Mouse (Mus musculus): Measurements from ENCODE around the gene Myb.

Myb gene

DNA sequence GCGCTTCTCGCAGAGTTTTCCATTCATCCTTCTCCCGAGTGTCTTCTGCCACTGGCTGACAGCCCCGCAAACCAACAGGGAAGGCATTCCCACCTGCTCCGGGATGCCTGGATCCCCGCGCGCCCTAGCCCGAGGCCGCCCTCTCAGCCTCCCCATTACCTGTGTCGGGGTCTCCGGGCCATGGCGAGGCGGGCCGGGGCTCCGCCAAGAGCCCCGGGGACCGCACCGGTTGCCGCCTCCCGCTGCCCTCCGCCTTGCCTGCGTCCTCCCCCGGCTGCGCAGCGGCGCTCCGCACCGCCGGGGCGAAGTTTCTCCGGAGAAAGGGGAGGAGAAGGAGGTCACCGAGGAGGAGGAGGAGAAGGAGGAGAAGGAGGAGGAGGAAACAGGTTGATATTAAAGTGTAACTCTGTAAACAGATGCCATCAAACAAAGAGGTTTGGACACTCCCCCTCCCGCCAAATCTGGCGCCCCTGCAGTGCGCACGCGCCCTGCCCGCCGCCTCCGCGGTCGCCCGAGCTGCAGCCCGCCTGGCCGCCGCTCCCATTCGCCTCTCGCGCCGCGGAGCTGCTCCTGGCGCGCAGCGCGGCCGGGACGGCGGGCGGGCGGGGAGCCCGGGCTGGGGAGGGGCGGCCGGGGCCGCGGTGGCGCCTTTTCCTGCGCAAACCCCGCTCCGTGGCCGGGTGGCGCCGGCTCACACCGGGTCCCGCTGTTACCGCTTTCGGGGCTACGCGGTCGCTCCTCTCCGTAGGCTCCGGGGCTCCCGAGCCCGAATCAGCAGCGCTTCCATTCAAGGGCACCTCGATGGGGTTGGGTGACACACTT is at the start of gene Myb:
Myb (minus strand) TSS at position 448 of the 822 bp plus-strand sequence.
- peak; percentile 66 for ATAC-seq (ENCODE audit: low TSS enrichment)

DNA sequence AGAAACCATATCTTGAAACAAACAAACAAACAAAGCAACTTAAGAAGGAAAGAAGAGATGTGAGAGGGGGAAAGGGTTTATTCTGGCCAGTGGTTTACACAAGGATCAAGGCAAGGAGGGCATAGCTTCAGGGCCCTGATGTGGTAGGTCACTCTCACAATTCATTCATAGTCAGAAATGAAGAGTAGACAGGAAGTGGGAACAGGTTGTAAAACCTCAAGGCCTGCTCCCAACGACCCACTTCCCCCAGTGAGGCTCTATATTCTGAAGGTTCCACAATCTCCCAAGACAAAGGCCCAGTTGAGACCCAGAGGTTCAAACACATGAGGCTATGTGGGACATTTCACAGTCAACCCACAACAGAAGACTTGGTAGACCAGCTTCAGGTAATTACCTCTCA is 46.6 kb upstream of the Myb start:
- ATAC-seq (ENCODE audit: low TSS enrichment) = no peak

DNA sequence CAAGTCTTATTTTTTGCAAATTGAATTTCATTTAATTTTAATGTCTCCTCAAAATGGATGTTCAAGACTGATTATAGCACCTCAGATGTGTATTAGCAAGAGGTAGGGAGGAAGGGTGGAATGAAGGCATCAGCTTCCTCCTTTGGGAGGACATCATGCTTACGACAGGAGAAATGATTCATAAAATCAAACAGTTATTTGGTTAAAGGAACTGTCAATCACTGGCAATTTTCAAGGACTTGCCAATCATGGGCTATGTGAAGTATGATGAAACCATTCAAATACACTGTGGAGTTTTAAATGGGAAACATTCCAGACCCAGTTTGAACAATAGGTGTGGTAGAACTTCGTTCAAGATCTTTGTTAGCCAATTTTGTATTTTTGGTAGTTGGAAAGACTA is 45.4 kb upstream of the Myb start:
- no peak for ATAC-seq (ENCODE audit: low TSS enrichment)

DNA sequence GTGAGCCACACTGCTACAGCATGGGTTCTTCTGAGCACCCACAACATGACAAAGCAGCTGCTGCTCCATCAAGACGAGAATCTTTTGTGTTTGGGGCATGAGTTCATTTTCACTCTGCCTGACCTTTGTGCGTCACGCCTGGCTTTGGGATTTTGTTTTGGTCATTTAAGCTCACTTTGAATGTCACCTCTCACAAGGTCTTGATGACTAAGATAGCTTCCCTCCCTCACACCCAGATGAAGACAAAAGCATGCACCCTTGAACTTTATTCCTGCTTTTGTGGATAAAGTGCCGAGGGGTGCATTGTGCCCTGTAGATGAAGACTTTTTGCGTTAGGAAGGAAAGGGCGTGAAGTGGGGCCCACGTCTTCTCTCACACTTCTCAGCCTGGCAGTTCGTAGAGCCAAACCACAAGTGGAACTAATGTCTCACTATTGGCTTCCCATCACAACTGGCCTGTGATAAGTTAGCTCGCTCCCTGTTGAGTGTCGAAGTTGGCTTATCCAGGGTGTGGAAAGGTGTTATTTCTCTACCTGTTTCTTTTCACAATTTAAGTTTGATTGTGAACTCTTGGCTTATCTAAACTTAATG is 43.8 kb upstream of the Myb start:
- ATAC-seq (ENCODE audit: low TSS enrichment) = no peak

DNA sequence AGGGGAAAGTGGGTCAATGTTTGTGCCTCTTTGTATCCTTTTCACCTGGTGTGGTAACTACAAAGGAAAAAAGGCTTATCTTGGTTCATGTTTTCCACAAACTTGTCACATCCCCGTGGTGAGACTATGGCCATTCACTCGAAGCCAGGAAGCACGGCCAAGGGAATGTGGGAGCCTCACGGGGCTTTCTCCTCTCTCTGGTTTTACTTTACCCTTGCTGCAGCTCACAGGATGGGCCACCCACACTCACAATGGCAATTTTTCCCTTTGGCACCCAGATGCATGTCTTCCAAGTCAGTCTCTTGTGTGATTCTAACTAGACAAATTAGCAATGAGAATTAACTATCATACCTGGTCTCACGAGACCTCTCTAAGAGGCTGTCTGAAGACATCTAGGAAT is 43.1 kb upstream of the Myb start:
- no peak for ATAC-seq (ENCODE audit: low TSS enrichment)

DNA sequence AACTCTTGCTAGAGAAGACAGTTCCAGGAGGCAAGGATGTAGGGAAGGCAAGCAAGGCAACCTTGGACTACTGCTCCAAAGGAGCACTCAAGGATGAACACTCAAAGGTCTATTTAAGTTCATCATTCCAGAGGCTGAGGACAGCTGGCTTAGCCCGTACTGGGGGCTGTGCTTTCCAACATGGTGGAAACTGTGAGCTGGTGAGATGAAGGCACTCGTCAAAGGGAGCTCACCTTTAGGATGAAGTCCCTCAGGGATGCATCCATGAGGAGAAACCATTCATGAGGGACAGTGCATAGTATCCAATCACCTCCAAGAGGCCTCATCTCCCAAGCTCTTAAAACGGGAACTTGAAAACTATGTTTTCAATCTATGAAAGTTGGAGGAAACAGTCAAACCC is 42.7 kb upstream of the Myb start:
- no peak for ATAC-seq (ENCODE audit: low TSS enrichment)

DNA sequence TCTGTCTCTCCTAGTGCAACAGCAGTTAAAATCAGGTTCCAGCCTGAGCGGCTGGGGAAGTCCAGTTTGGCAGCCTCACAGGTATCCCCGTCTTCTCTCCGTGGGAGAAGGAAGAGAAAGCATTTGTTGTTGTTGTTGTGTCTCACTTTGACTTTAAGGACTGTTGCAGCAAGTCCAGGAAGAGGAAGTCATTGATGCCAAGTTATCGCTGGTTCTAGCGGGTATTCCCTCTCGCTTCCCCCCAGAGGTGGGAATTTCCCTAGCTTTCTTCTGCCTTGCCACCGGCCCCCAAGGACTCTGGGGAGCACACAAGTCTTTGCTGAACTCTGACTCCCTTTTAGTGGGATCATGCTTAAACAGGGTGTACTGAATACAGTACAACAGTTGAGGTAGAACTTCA is 40.0 kb upstream of the Myb start:
- no peak for ATAC-seq (ENCODE audit: low TSS enrichment)

DNA sequence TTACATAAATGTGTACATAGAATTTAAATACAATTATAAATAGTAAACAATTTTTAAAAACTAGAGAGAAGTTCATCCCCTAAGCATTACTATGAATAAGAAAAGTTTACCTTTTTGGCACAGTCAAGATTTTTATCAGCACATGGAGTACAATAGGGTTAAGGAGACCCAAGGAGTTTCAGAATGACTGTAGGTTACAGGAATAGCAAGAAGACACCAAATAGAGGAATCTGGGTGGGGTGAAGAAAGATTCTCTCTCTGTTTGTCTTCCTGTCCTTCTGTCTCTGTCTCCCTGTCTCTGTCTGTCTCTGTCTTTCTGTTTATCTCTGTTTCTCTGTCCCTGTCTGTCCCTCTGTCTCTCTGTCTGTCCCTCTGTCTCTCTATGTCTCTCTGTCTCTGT is 39.5 kb upstream of the Myb start:
- no peak for ATAC-seq (ENCODE audit: low TSS enrichment)

DNA sequence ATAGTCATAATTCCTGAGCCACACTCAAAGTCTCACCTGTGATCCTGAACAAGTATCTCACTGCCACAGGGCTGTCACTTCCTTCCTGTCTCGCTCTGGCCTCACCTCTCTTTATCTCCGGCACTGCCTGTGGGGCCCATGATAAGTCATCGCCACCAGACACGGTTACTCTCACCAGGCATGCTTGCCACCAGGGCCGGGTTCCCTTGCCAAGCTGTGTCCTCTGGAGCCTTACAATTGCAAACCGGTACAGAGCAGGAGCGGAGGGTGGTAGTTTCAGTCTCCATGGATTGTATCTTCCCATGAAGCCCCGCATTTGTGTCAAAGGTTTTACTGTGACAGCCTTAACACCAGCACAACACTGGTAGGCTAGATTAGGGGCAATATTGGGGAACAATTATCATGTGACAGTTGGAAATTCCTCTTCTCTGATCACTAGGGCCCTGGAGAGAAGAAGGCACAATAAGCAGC is 35.9 kb upstream of the Myb start:
- no peak for ATAC-seq (ENCODE audit: low TSS enrichment)

DNA sequence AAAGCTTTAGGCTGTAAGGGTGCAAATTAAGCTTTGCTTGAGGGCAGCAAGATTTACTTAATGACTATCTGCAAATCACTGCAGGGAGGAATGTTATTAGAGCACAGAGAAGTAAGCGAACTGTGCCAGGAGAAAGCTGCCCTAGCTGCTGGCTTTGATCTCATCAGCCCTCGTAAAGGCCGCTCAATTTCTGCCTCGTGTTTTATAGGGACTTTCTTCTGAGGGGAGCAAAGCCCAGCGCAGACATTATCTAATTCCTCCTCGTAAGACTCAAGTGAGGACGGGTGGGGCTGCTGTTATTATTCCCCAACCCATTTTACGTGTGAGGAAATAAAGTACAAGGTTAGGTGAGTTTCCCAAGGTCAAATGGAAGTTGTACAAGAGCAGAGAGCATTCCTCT is 34.8 kb upstream of the Myb start:
- ATAC-seq (ENCODE audit: low TSS enrichment) = no peak

DNA sequence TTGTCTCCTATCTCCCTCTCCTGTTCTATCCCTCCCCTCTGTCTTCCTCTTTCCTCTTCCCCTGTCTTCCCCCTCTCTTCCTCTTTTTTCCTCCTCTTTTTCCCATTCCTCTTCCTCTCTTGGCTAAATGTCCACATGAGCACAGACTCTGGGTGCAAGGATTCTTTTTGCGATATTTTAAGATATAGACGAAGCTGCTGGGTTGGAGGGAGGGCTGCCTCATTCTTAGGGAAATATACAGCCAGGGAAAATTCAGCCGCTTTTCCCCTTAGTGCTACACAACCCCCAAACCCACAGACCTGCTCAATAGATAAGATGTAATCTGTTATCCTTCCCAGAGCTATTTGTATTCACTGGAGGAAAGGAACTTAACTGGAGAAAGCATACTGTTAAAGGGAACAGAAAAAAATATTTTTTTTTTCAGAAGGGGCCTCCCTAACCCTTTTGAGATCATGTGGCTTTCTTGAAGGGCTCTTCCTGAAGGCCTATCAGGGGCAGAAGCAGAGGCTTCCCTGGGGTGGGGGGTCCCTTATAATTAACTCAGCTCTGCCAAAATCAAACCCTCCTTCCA is 33.2 kb upstream of the Myb start:
- ATAC-seq (ENCODE audit: low TSS enrichment) = no peak

DNA sequence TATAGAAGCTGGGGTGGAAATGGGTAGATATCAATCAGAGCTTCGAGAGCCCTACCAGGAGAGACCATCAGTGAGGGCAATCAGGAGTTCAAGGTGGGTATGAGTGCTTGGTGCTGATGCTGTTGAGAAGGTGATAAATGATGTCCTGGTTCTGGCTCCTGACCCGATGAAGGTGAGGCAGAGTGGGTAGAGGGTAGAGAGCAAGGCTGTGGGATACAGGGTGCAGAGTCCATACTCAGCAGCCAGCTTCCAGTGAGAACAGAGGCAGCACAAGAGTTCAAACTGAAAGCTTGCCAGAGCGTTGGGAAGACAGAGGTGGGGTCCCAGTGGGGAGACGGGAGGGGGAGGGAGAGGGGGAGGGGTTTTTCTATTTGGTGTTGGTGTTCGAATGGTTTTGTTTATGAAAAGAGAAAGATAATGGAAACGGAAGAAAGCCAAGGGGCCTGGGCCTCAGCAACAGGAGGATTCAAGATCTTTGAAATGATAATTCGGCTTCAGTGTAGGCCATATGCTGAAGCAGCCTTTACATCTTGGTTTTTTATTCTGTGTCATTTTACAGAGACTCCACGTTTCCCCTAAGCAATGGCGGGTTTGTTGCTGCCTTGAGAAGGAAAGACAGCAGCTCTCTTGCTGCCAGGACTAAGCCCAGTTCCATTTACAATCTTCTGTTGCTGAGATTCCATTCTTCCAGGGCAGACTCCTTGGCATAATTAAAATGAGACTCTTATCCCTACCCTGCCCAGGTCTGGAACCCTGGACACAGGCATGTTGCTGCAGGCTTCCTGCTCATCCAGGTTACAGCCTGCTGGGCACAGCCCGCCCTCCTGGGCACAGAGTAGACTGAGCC is 32.5 kb upstream of the Myb start:
- no peak for ATAC-seq (ENCODE audit: low TSS enrichment)

DNA sequence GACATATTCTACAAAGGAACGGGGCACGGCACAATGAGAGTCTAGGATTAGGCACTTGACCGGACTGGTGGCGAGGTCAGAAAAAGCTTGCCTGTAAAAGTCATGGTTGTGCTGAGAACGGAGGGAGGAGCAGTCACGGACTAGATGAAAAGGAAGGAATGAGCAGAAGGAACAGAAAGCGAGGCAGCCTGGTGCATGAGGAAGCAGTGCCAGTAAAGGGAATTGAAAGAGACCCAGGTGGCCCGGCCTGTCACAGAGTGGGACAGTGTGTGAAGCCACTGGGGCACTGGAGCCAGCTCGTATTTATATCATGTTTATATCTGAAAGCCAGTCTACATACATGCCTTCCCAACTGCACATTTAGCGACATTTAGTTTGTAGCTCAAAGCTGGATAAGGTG is 31.7 kb upstream of the Myb start:
- no peak for ATAC-seq (ENCODE audit: low TSS enrichment)

DNA sequence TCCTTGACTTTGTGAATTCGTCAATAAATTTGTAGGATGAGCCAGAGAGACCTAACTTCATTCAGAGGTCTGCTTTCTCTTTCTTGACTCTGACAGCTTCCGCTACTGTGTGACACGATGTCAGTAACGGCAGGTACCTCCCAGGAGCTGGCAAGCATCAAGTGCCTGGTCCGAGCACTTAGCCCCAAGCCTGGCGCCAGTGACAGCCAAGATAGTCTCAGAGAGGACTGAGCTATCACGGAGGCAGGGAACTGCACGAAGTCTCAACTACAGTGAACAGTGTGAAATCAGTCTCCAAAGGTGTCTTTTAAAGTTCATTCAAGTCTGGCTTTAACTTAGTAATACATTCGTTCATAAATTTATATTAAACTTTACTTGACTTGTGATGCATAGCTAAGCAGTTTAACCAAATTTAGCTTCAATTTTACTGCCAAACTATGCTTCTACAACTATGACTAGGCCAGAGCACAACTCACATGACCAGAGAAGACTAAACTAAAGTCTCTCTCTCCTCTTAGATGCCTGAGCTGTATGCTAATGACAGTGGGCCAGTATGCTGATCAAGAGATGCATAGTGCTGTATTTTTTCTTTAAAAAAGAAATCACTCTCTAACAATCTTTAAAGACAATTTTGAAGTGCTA is 29.1 kb upstream of the Myb start:
- ATAC-seq (ENCODE audit: low TSS enrichment) = no peak

DNA sequence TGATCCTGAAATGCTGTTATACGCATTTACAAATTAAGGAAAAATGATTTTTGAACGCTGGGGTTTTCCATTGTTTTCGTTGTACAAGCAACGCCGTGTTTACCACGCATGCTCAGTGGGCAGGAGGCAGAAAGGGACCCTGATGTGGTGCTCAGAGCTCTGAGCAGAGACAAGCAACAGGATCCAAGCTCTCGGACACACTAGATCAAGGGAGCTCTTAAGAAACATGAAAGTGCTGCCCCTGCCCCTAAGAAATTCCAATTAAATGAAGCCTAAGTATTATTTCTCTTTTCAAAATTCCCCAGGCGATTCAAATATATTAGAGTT is 28.5 kb upstream of the Myb start:
- peak; percentile 73 for ATAC-seq (ENCODE audit: low TSS enrichment)

DNA sequence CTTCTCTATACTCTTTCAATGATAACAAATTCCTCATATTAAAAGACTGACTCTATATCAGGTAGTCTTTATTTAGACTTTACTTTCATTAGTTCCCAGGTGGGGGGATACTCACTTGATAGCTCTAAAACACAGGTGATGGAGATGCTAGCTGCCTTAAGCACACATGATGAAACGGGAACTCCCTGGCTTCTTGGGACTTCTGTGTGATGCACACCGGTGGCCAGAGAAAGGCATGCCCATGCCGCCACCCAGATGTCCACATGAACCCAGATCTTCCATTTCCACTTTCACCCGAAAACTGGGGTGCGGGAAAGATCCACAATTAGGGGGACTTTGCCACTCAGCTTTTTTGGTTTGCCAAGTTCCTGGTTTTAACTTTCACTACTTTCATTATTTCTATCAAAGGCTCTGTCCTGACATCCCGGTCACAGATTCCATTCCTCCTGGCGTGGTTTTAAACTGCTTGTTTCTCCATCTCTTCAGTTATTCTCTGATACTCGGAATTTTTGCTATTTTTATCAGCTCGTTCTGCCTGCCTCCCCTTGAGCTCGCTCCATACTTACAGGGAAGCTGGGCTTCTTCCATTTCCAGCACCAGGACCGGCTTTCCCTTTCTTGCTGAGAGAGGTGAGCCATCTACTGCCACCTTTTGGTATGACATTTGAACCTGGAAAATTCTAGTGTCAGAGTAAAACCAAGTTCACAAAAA is 27.9 kb upstream of the Myb start:
- peak; percentile 99 for ATAC-seq (ENCODE audit: low TSS enrichment)

DNA sequence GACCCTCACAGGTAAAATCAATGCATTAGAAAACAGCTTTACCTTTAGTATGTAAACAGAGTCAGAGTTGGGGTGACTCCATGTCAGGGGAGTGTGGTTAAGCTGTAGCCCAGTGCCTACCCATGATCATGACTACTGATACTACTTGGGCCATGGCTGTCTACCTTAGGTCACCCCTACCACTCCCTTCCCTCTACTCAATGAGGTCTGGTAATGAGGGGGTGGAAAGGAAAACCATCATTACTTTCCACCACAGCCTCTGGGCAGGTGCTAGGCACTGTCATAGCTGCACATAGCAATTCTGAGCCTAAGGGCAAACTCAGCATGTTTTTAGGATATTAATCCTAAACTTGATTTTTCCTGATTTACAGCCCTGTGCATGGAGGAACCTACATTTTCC is 27.1 kb upstream of the Myb start:
- no peak for ATAC-seq (ENCODE audit: low TSS enrichment)

DNA sequence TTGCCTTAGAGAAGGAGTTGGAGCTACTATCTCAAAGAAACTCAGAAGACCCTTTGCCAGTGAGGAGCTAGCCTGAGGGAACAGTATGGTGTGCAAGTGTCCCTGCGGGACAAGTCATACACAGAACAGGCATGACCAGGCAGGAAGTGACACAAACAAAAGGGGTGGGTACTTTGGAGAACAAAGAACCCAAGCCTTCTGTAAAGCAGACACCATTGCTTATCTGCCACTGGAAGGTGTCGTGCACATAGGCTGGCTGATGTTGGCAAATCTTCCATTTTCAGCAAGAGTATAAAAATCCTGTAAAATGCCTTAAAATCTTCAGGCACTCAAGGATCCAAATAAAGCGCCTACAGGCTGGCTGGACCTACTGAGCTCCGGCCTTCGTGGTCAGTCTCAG is 25.9 kb upstream of the Myb start:
- no peak for ATAC-seq (ENCODE audit: low TSS enrichment)

DNA sequence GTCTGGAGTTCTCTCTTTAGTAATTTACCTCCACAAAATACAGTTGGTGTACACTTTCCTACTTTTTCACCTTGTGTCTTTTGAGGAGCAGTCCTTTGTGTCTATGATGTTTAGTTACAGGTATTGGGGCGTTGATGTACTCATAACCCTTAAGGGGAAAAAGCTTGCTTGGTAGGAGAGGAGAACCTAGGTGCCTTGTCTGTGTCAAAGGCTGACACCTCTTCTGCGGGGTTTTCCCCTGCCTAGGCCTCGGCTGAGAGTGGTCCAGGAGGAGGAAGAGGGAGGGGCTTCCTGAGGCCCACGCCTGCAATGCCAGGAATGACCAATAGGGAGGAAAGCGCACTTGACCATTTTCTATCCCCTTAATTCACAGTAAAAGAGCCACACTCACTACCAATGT is 17.9 kb upstream of the Myb start:
- no peak for ATAC-seq (ENCODE audit: low TSS enrichment)

DNA sequence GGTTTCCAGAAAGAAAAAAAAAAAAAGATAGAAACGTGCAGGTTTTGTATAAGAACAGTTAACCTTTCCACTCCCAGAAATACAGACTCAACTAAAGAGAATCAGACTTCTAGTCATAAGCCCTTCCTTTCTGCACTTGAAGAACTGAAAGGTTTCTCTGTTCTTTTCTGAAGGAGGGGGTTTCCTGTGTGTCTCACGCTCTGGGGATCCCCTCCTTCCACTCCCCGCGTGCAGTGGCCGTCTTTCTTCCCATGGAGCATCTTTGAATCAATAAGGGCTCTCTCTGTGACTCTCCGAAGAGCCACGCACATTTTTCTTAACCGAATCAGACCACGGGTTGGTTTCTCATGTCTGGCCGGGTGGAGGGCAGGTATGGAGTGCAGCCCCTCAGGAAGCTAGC is 17.5 kb upstream of the Myb start:
- ATAC-seq (ENCODE audit: low TSS enrichment) = no peak

DNA sequence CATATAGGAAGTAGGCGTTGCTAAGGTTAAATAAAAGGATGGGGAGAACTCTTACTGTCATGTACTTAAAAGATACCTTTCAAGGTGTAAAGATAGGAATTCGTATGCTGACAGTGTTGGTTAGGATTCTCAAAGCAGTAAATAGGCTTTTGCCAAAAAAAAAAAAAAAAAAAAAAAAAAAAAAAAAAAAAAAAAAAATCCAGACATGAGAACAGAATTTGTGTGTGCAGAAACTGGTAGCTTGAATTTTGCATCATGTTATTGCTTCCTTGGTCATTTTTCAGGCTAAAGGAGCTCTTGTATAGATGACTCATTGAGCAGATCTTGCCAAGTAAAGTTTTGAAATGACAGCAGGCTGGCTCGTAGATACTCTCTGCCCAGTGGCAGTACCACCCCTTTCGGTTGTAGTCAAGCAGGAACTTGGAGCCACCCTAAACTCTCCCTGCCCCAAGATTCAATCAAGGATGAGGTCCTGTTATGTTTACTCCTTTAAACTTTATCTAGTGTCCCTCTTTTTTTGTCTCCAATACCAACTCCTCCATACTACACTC is 11.9 kb upstream of the Myb start:
- no peak for ATAC-seq (ENCODE audit: low TSS enrichment)

Data from frontal cortex, adult (tissue).